Mouse (Mus musculus) G1E (cell line): Measurements from ENCODE around the gene Kat8. TPM values are rescaled to one million over a fixed set of nuclear protein-coding genes. Genes with fewer than 3 reads are reported as not detected.
A peak's percentile ranks its signal among the peaks of the same experiment; 100 is the strongest.

Source experiments
- ATAC-seq: 2 replicates; pipeline ENCODE4 v1.8.0; 2016; ENCODE audit warnings: mild to moderate bottlenecking; ENCODE audit not compliant: insufficient number of reproducible peaks, poor library complexity, low FRiP score, severe bottlenecking; ENCODE audit errors: extremely low read depth
- DNase-seq: peaks from one replicate; pipeline ENCODE4 v3.0.0; 2012; ENCODE audit warnings: low spot score
- H3K27me3 ChIP-seq: 2 replicates; pipeline ENCODE4 v1.6.1; 2012; ENCODE audit warnings: mild to moderate bottlenecking, low read length, inconsistent platforms; ENCODE audit not compliant: insufficient read depth
- H3K36me3 ChIP-seq: replicated peaks from 2 replicates; pipeline ENCODE3; 2012; ENCODE audit warnings: mild to moderate bottlenecking, inconsistent platforms
- H3K4me1 ChIP-seq: 2 replicates; pipeline ENCODE4 v1.6.1; 2012; ENCODE audit warnings: low read depth, low read length, inconsistent platforms, mixed read lengths; ENCODE audit not compliant: insufficient read depth
- H3K4me3 ChIP-seq: 2 replicates; pipeline ENCODE4 v1.5.1; 2012; ENCODE audit warnings: low read depth, mild to moderate bottlenecking, inconsistent platforms, low read length, moderate library complexity, mixed read lengths
- H3K9me3 ChIP-seq: replicated peaks from 2 replicates; pipeline ENCODE4 v1.6.1; 2012; ENCODE audit warnings: inconsistent platforms
- CTCF ChIP-seq: IDR thresholded peaks from 2 replicates; pipeline ENCODE4 v1.5.1; 2012; ENCODE audit warnings: low read depth, low read length, inconsistent platforms, mixed read lengths
- GATA1 ChIP-seq: IDR thresholded peaks from 2 replicates; pipeline ENCODE4 v1.6.1; 2012; ENCODE audit warnings: borderline replicate concordance, low read length, inconsistent platforms, mixed read lengths
- GATA2 ChIP-seq: IDR thresholded peaks from 2 replicates; pipeline ENCODE4 v1.6.1; 2012; ENCODE audit warnings: low read depth, low read length, inconsistent platforms, borderline replicate concordance
- POLR2AphosphoS5 ChIP-seq: IDR thresholded peaks from 2 replicates; pipeline ENCODE4 v1.6.1; 2012; ENCODE audit warnings: low read depth, low read length, inconsistent platforms; ENCODE audit not compliant: insufficient replicate concordance
- TAL1 ChIP-seq: conservative IDR thresholded peaks from 2 replicates; pipeline ENCODE4 v1.6.1; 2012; ENCODE audit warnings: low read depth, low read length, inconsistent platforms, mixed read lengths
- polyA plus RNA-seq: library from polyadenylated mRNA; stranded (reverse); fragments of >175 nt; gene quantifications from 2 replicates; pipeline ENCODE4 v1.2.3, GENCODE M21; 2012
- total RNA-seq, 2 experiments: library from RNA; stranded (forward) in 1 of 2; stranded (reverse) in 1 of 2; fragments of 200-1000 nt in 1 of 2; fragments of >200 nt in 1 of 2; fragmentation: Nextera tagmentation in 1 of 2; gene quantifications; 2 replicates each; pipeline ENCODE4 v1.2.3; 2014 to 2017

The Kat8 gene
- total and polyA plus RNA-seq, 3 experiments: 7.4 to 44.0 (median 39.0) TPM

DNA sequence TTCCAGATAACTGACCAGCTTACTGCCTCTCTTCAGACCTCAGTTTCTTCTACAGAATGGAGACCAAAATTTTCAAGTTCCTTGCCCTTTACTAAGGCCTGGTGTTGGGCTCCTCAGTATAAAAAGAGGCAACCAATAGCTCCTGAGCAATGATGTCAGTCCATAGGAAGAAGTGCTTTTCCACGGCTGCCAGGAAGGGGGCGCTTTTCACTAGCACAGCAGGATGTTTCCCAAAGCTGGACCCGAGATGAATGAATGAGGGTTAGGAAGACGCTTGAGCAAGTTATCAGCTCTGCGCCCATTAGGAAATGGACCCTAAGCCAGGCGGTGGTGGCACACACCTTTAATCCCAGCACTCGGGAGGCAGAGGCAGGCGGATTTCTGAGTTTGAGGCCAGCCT lies 9.2 kb downstream of the Kat8 start:
- H3K4me1 ChIP-seq: peaks cover 19% of the 10 kb centered on the region
- H3K27me3 ChIP-seq: no peaks in the 10 kb centered on the region
- peaks cover 95% of the 10 kb centered on the region for H3K36me3 ChIP-seq
- H3K4me3 ChIP-seq: no peak overlapping the region
- TF ChIP-seq TAL1 (no peak), CTCF (peak; percentile 5; the same call in 1 of the 2 replicates)
- no peaks in the 10 kb centered on the region for H3K9me3 ChIP-seq
- no peak for ATAC-seq
- DNase-seq: no peak

- Histone ChIP-seq H3K4me3 (no peak overlapping the region), H3K36me3 (peaks cover 96% of the 10 kb centered on the region), H3K27me3 (no peaks in the 10 kb centered on the region), H3K9me3 (no peaks in the 10 kb centered on the region), H3K4me1 (peaks cover 16% of the 10 kb centered on the region)
- TF ChIP-seq CTCF: no peak
- TF ChIP-seq POLR2AphosphoS5: no peak
- no peak for TF ChIP-seq TAL1
- TF ChIP-seq GATA2: no peak
- no peak for TF ChIP-seq GATA1
- DNase-seq (no peak), ATAC-seq (peak; percentile 34)
Observed at GRCm38 (mm10) chr7:127922451-127923275, 10.3 kb downstream of the Kat8 start.

- DNase-seq (no peak), ATAC-seq (no peak)
- H3K36me3 ChIP-seq: peaks cover 91% of the 10 kb centered on the region
- H3K27me3 ChIP-seq: no peaks in the 10 kb centered on the region
- H3K4me1 ChIP-seq: peaks cover 16% of the 10 kb centered on the region
- no peak overlapping the region for H3K4me3 ChIP-seq
- H3K9me3 ChIP-seq: no peaks in the 10 kb centered on the region
- TF ChIP-seq GATA1 (no peak), GATA2 (no peak), POLR2AphosphoS5 (no peak), CTCF (no peak), TAL1 (no peak)
Observed at GRCm38 (mm10) chr7:127923714-127924113, 11.4 kb downstream of the Kat8 start.

DNA sequence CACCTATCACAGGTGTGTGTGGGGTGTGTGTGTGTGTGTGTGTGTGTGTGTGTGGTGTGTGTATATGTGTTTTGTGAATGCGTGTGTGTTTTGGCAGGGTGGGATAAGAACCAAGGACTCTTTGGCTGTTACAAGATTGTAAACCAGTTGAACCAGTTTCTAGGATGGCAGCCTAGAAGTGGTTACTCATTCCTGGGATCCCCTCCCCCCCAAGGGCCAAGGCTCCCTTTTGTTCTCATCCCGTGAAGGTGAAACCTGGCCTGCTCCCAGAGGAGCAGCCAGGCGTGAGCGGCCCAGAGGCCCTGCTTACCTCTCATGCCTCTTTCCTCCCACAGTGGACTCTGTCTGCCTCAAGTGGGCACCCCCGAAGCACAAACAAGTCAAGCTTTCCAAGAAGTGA lies 12.9 kb downstream of the Kat8 start:
- peaks cover 76% of the 10 kb centered on the region for H3K36me3 ChIP-seq
- H3K4me3 ChIP-seq: no peak overlapping the region
- peaks cover 22% of the 10 kb centered on the region for H3K4me1 ChIP-seq
- H3K27me3 ChIP-seq: peaks cover 8% of the 10 kb centered on the region
- DNase-seq (no peak), ATAC-seq (no peak)
- TF ChIP-seq POLR2AphosphoS5 (no peak), GATA2 (no peak), TAL1 (no peak), GATA1 (no peak), CTCF (no peak)
- no peaks in the 10 kb centered on the region for H3K9me3 ChIP-seq

GRCm38 (mm10) chr7:127926066-127926465 lies 13.8 kb downstream of the Kat8 start:
- no peak overlapping the region for H3K4me3 ChIP-seq
- H3K36me3 ChIP-seq: peaks cover 68% of the 10 kb centered on the region
- H3K4me1 ChIP-seq: peaks cover 23% of the 10 kb centered on the region

GRCm38 (mm10) chr7:127926846-127927245 lies 14.5 kb downstream of the Kat8 start:
- no peak for ATAC-seq
- Histone ChIP-seq H3K27me3 (peaks cover 8% of the 10 kb centered on the region), H3K4me1 (peaks cover 20% of the 10 kb centered on the region), H3K9me3 (no peaks in the 10 kb centered on the region), H3K36me3 (peaks cover 63% of the 10 kb centered on the region), H3K4me3 (no peak overlapping the region)
- DNase-seq: no peak
- TF ChIP-seq TAL1: no peak
- TF ChIP-seq POLR2AphosphoS5: no peak
- no peak for TF ChIP-seq GATA1
- no peak for TF ChIP-seq GATA2
- TF ChIP-seq CTCF: no peak

More at GRCm38 (mm10) chr7:127926066-127926465, 13.8 kb downstream of the Kat8 start:
- DNase-seq (no peak), ATAC-seq (no peak)
- TF ChIP-seq POLR2AphosphoS5: no peak
- TF ChIP-seq CTCF: no peak
- Histone ChIP-seq H3K9me3 (no peaks in the 10 kb centered on the region), H3K27me3 (peaks cover 8% of the 10 kb centered on the region)

DNA sequence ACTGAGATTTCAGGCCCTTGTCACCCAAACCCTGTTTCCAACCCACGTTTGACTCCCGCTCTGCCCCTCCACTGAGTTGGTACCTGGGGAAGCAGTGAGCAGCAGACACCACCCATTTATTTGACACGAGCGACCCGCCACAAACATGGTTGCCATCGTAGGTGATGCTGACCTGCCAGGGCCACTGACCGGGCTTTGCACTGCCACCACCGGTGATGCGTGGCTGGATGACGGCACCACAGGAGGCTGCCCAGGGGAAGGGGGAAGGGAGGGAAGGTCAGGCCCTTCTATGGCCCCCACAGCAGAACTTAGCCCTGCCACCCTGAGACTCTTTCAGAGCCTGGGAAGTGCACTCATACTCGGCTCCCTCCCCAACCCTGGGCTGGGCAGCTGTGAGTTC lies 15.4 kb downstream of the Kat8 start:
- no peak for ATAC-seq
- H3K27me3 ChIP-seq: peaks cover 8% of the 10 kb centered on the region
- H3K36me3 ChIP-seq: peaks cover 54% of the 10 kb centered on the region
- TF ChIP-seq CTCF (no peak), GATA2 (no peak), TAL1 (no peak), GATA1 (no peak), POLR2AphosphoS5 (no peak)
- no peak for DNase-seq
- H3K4me1 ChIP-seq: peaks cover 15% of the 10 kb centered on the region
- H3K9me3 ChIP-seq: no peaks in the 10 kb centered on the region
- H3K4me3 ChIP-seq: no peak overlapping the region
